Mouse (Mus musculus): ENCODE data around the gene Asb16. TPM values are rescaled to one million over a fixed set of nuclear protein-coding genes. Genes with fewer than 3 reads are reported as not detected.

The Asb16 gene
- polyA plus RNA-seq, 1 experiment = 0.70 TPM

GRCm38 (mm10) chr11:102241874-102242273 lies 26.7 kb upstream of the Asb16 start:
- Histone ChIP-seq H3K4me1 (ENCODE audit: control insufficient read depth, insufficient read depth, low read length) (no peaks in the 10 kb centered on the region), H3K36me3 (ENCODE audit: control insufficient read depth, insufficient read depth, low read length) (no peaks in the 10 kb centered on the region), H3K4me3 (ENCODE audit: insufficient read depth, low read depth, low read length) (no peak overlapping the region), H3K27ac (ENCODE audit: insufficient read depth, low read depth, low read length) (no peak overlapping the region), H3K27me3 (replicated peaks; ENCODE audit: control insufficient read depth, insufficient read depth, low read length) (no peaks in the 10 kb centered on the region)
- TF ChIP-seq CTCF (conservative IDR thresholded peaks at IDR 0.05; ENCODE audit: insufficient read depth, insufficient read length, low read depth, low read length) = no peak
- TF ChIP-seq POLR2A (IDR thresholded peaks at IDR 0.05; ENCODE audit: low read depth, low read length) = no peak
- DNase-seq = no peak
- 61% methylated on average over 5 of the region's 5 CpGs for WGBS

GRCm38 (mm10) chr11:102244926-102245449 lies 23.6 kb upstream of the Asb16 start:
- WGBS = 5% methylated on average over 32 of the region's 32 CpGs
- H3K27ac ChIP-seq (ENCODE audit: insufficient read depth, low read depth, low read length) = no peak overlapping the region
- TF ChIP-seq POLR2A (IDR thresholded peaks at IDR 0.05; ENCODE audit: low read depth, low read length) (no peak), CTCF (conservative IDR thresholded peaks at IDR 0.05; ENCODE audit: insufficient read depth, insufficient read length, low read depth, low read length) (no peak)
- no peaks in the 10 kb centered on the region for H3K36me3 ChIP-seq (ENCODE audit: control insufficient read depth, insufficient read depth, low read length)
- no peaks in the 10 kb centered on the region for H3K27me3 ChIP-seq (replicated peaks; ENCODE audit: control insufficient read depth, insufficient read depth, low read length)
- no peaks in the 10 kb centered on the region for H3K4me1 ChIP-seq (ENCODE audit: control insufficient read depth, insufficient read depth, low read length)
- peak overlapping the region; percentile 30; the same call in 1 of the 2 replicates for H3K4me3 ChIP-seq (ENCODE audit: insufficient read depth, low read depth, low read length)
- peak; percentile 36 for DNase-seq

GRCm38 (mm10) chr11:102245581-102246272 lies 22.8 kb upstream of the Asb16 start:
- H3K27me3 ChIP-seq (replicated peaks; ENCODE audit: control insufficient read depth, insufficient read depth, low read length) = no peaks in the 10 kb centered on the region
- no peak for DNase-seq
- WGBS = 75% methylated on average over 14 of the region's 14 CpGs
- H3K27ac ChIP-seq (ENCODE audit: insufficient read depth, low read depth, low read length) = no peak overlapping the region
- TF ChIP-seq CTCF (conservative IDR thresholded peaks at IDR 0.05; ENCODE audit: insufficient read depth, insufficient read length, low read depth, low read length) (no peak), POLR2A (IDR thresholded peaks at IDR 0.05; ENCODE audit: low read depth, low read length) (no peak)
- H3K4me3 ChIP-seq (ENCODE audit: insufficient read depth, low read depth, low read length) = no peak overlapping the region
- no peaks in the 10 kb centered on the region for H3K36me3 ChIP-seq (ENCODE audit: control insufficient read depth, insufficient read depth, low read length)
- no peaks in the 10 kb centered on the region for H3K4me1 ChIP-seq (ENCODE audit: control insufficient read depth, insufficient read depth, low read length)

- H3K27me3 ChIP-seq (replicated peaks; ENCODE audit: control insufficient read depth, insufficient read depth, low read length) = no peaks in the 10 kb centered on the region
- no peaks in the 10 kb centered on the region for H3K4me1 ChIP-seq (ENCODE audit: control insufficient read depth, insufficient read depth, low read length)
- H3K36me3 ChIP-seq (ENCODE audit: control insufficient read depth, insufficient read depth, low read length) = no peaks in the 10 kb centered on the region
- TF ChIP-seq POLR2A (IDR thresholded peaks at IDR 0.05; ENCODE audit: low read depth, low read length) (no peak), CTCF (conservative IDR thresholded peaks at IDR 0.05; ENCODE audit: insufficient read depth, insufficient read length, low read depth, low read length) (no peak)
- no peak overlapping the region for H3K4me3 ChIP-seq (ENCODE audit: insufficient read depth, low read depth, low read length)
- no peak overlapping the region for H3K27ac ChIP-seq (ENCODE audit: insufficient read depth, low read depth, low read length)
- no peak for DNase-seq
- 80% methylated on average over 6 of the region's 6 CpGs for WGBS
Observed at GRCm38 (mm10) chr11:102246273-102246635, 22.3 kb upstream of the Asb16 start.

- Histone ChIP-seq H3K36me3 (ENCODE audit: control insufficient read depth, insufficient read depth, low read length) (no peaks in the 10 kb centered on the region), H3K27me3 (replicated peaks; ENCODE audit: control insufficient read depth, insufficient read depth, low read length) (no peaks in the 10 kb centered on the region), H3K4me1 (ENCODE audit: control insufficient read depth, insufficient read depth, low read length) (no peaks in the 10 kb centered on the region), H3K4me3 (ENCODE audit: insufficient read depth, low read depth, low read length) (no peak overlapping the region), H3K27ac (ENCODE audit: insufficient read depth, low read depth, low read length) (no peak overlapping the region)
- TF ChIP-seq CTCF (conservative IDR thresholded peaks at IDR 0.05; ENCODE audit: insufficient read depth, insufficient read length, low read depth, low read length) (0 out of 2 replicates have a peak, but pooled peaks have one; percentile 13), POLR2A (IDR thresholded peaks at IDR 0.05; ENCODE audit: low read depth, low read length) (no peak)
- no peak for DNase-seq
- 92% methylated on average over 4 of the region's 4 CpGs for WGBS
Observed at GRCm38 (mm10) chr11:102246871-102247270, 21.7 kb upstream of the Asb16 start.

- H3K4me3 ChIP-seq (ENCODE audit: insufficient read depth, low read depth, low read length) = peak within 1 kb of the TSS; percentile 39; the same call in 1 of the 2 replicates
- H3K36me3 ChIP-seq (ENCODE audit: control insufficient read depth, insufficient read depth, low read length) = no peaks in the 10 kb centered on the region
- H3K4me1 ChIP-seq (ENCODE audit: control insufficient read depth, insufficient read depth, low read length) = no peaks in the 10 kb centered on the region
- 1% methylated on average over 41 of the region's 41 CpGs for WGBS
- H3K27me3 ChIP-seq (replicated peaks; ENCODE audit: control insufficient read depth, insufficient read depth, low read length) = no peaks in the 10 kb centered on the region
- TF ChIP-seq CTCF (conservative IDR thresholded peaks at IDR 0.05; ENCODE audit: insufficient read depth, insufficient read length, low read depth, low read length) (peak; percentile 73), POLR2A (IDR thresholded peaks at IDR 0.05; ENCODE audit: low read depth, low read length) (no peak)
- peak; percentile 95 for DNase-seq
- H3K27ac ChIP-seq (ENCODE audit: insufficient read depth, low read depth, low read length) = no peak within 1 kb of the TSS
Observed at GRCm38 (mm10) chr11:102248630-102249230, 19.8 kb upstream of the Asb16 start, which contains the start of gene BC030867. Gene BC030867 (plus strand): TSS chr11:102248882.
